Mouse (Mus musculus) induced T-regulatory cell, adult 2 months (primary cell): ENCODE data around the gene Slc25a24.
A peak's percentile ranks its signal among the peaks of the same experiment; 100 is the strongest.

Experiments
- DNase-seq: peaks from one replicate; pipeline ENCODE4 v3.0.0-alpha.2; 2012; ENCODE audit warnings: low read depth

Gene Slc25a24

DNA sequence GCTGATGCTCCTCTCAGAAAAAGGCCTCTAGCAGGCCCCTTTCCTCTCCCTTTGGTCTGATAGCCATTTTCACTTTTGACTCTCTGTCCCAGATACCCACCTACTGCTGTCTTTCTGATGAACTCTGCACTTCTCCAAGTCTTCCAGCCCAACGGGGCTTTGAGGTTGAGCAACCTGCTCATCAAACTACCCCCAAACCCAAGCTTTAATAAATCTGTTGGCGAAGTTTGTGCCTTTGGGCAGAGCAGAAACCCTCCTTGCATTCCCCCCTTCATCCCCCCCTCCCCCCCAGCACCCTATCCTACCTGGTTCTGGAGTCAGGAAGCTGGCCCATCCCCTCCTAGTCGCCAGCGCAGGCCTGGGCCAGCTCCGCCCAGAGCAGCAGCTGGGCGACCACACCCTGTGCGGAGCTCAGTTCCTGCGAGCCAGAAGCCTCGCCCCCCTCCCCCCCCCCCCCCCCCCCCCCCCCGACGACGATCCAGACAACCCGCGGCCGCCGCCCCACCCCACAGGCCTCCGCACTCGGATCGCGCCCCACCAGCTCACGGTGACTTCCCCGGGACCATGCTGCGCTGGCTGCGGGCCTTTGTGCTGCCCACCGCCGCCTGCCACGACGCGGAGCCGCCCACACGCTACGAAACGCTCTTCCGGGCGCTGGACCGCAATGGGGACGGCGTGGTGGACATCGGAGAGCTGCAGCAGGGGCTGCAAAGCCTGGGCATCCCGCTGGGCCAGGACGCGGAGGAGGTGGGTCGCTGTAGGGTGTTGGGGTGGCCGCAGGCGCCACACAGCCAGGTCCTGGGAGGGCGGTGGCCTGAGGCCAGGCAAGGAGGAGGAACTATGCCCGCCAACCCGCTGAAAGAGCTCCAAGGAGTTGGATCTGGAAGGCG, at the start of gene Slc25a24:
Gene Slc25a24, plus strand, starts transcription at position 509 of the 890 bp plus-strand sequence.
- DNase-seq = peak; percentile 63

DNA sequence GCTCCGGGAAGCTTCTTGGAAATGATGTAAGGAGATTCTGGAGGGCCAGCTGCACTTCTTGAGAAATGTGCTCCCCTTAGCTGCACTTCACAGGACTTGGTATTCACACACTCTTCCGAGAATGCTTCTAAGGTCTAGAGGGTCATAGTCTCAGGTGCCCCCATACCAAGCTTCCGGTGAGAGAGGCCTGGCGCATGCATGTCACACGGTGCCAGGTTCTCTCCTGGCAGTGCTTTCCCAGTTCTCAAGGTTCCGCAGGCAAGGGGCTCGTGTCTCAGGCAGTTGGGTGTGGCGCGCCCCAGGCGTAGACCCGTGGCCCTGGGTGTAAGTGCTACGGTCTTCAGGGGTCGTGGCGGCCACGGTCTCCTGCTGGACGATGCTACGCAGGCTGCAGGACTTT, 42.8 kb upstream of the Slc25a24 start, which contains the start of gene Slc25a54:
Gene Slc25a54, plus strand, starts transcription at position 301 of the 400 bp plus-strand sequence.
- no peak for DNase-seq

DNA sequence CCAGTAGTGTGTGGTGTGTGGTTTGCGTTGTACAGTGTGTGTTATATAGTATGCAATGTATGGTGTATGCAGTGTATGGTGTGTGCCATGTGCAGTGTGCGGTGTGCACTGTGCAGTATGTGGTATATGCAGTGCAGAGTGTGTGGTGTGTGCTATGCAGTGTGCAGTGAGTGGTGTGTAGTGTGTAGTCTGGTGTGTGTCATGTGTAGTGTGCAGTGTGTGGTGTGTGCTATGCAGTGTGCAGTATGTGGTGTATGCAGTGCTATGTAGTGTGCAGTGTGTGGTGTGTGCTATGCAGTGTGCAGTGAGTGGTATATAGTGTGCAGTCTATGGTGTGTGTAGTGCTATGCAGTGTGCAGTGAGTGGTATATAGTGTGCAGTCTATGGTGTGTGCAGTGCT, 38.5 kb upstream of the Slc25a24 start:
- no peak for DNase-seq

DNA sequence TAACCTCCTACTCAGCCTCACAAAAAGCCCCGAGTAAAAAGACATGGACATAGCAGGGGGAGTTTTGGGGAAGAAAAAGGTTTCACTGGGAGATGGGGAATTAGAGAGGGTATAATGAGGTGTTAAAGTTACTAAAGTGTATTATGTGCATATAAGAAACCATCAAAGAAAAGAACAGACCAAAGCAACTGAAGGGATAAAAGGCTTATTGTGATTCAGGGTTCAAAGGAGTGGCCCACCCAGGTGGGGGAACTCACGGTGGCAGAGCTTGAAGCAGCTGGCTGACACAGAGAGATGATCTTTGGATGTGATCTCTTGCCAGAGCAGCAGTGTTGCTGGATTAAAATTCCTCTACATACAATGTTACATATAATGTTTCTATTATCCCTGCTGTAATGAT, 34.5 kb upstream of the Slc25a24 start:
- no peak for DNase-seq

DNA sequence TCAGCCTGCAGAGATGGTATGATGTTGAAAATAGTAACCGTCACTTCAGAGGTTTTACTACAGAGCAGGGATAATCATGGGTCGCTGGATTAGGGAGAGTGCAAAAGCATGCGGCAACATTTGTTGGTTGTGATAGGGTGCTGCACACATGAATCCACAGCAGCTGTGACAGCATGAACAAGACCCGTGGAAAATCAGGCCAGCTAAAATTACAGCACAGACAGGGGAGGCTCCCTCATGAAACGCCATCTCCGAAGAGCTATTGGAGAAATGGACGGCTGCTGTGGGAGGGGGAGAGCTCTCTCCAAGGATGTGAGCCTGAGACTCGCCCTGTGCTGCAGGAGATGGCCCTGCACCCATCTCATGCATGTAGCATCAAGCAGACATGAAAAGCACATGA, 18.2 kb upstream of the Slc25a24 start:
- no peak for DNase-seq

DNA sequence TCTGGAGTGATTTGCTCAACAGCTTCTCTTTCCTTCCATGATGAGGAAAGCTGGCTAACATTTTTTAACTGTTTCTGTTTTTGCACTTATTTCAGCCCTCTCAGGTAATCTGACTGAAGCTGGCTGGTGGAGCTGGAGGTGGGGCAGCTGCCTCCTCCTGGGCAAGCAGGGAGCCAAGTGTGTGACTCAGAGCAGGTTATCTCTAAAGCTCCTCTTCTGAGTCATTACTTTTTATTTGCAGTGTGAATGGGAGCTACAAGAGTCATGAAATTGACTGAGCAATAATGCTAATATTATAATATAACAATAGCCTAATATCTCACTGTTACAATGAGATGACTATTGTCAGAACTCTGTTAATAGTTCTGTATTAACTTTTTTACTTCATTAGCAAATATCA, 5.8 kb upstream of the Slc25a24 start:
- DNase-seq = no peak

DNA sequence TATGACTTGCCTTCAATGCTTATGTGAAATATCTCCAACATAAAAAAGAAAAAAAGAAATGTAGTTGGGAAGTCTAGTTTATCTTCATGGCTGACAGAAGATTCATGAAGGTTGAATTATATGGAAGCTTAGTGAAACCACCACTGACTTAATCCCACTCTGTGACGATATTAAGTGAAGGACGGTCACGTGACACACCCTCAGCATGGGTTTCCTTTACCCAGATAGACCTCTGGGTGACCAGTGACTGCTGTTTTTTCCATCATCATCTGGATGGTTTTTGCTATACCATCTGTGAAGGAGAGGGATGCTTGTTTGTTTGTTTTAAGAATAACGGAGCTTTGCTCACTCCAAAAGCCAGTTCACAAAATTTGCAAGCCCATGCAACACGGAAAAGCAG, 3.4 kb upstream of the Slc25a24 start:
- no peak for DNase-seq

DNA sequence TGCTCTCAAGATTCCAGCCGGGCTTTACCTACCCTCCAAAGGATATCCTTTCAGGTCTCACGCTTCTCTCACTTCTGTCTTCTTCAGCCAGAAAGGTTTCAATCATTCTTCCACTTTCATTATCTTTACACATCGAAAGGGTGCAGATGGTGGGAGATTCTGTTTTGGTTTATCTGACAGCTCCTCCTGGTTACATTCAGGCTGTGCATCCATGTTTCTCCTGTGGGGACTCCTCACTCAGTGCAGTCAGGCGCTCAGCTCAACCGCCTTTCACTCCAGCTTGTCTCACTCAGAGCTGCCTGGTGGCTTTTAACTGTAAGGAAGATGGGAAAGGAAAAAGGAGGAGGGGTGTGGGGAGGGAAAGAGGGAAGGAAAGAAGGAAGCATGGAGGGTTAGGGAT, 3.0 kb upstream of the Slc25a24 start:
- DNase-seq = no peak

DNA sequence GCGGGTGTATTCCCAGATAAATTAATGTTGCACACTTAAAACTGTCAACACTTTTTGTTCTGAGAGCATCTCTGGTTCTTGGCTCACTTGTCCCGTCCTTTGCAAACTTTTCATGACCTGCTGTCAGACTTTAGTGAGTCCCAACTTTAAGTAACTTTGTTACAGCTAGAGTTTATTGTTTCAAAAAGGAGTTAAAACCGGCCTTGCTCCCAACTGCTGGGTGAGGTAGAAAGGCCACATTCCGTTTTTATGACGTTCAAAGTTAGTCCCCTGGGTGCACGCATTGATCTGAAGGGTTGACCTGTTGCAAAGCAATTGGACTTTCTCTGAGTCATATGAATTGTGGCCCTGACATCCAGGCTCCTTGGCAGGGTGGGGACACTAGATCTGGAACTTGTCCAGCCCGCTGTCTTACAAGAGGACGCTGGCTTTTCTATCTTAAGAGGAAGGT, 607 bp downstream of the Slc25a24 start:
- peak; percentile 30 for DNase-seq

DNA sequence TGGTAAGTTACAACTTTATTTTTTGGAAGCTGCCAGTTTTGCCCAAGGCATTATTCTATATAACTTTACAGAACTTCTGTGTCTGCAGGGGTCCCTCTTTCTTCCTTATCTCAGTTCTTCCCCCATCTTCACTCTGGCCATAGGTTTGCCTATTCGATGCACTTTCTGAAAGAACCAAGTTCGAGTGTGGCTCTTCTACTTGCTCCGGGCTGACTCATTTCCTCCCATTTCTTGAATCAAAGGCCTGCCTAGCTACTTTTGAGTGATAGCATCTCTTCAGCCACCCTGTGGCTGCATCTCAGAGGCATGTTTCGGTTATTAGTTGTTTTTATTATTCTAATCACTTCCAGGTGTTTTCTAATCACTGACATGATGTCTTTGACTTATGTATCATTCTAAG, 1.1 kb downstream of the Slc25a24 start:
- DNase-seq = peak; percentile 49

DNA sequence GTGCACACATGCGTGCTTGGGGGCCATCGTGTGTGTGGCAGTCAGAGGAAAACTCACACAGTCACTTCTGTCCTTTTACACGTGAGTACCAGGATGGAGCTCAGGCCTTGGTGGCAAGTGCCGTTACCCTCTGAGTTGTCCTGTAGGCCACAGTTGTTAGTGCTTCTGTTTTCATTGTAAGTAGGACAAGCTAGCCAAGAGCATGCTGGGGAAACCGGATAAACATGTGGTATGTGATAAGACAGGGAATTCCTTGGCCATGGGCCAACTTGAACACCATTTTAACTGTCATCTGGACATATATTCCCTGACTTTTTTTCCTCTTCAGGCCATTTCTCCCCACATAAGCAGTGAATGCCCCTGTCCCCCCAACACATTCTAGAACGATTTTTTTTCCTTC, 2.6 kb downstream of the Slc25a24 start:
- DNase-seq = no peak

DNA sequence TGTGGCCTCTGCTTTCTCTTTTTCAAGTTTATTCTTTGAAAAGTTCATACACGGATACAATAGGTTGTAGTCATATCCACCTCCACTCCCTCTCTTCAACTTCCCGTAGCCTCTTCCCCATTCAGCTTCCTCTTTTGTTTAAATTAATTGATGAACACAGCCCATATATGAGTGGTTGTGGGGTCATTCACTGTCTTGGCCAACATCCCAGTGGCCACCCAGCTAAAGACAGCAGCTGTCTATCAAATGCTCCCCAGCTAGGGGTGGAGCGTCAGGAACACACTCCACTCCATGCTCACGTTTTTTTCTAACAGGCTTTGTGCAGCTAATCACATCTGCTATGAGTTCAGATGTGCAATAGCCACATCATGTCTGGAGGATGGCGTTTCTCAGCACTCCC, 6.8 kb downstream of the Slc25a24 start:
- DNase-seq = no peak

DNA sequence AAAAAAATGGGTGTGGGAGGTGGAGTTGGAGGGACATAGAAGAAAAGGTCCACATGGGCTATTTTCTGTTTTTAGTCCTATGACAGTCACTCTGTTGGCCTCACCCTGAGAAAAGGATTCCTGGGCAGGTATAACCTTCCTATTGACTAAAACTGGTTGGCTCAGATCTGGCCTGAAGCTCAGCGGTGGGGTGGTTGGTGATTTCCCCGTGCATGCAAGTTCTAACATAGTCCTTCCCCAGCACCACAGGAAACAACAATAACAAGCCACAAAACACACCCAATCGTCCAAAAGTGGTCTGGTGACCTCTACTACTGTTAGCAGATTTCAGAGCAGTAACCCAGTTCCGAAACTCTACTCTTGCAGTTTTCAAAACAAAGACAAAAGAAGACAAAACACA, 10.0 kb downstream of the Slc25a24 start:
- DNase-seq = peak; percentile 9

DNA sequence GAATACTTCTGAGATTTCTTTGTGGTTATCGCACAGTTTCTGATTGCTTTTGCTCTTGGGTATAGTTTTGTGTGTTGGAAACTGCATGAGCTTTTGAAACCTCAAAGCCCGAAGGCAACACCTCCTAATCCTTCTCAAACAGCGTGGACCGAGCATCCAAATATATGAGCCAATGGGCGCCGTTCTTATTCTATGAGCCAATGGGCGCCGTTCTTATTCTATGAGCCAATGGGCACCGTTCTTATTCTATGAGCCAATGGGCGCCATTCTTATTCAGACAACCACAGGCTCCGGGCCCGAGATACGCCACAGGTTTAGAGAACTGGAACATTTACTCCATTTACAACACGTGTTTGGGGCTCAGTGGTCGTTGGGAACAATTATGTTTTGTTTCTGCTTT, 11.1 kb downstream of the Slc25a24 start:
- no peak for DNase-seq

DNA sequence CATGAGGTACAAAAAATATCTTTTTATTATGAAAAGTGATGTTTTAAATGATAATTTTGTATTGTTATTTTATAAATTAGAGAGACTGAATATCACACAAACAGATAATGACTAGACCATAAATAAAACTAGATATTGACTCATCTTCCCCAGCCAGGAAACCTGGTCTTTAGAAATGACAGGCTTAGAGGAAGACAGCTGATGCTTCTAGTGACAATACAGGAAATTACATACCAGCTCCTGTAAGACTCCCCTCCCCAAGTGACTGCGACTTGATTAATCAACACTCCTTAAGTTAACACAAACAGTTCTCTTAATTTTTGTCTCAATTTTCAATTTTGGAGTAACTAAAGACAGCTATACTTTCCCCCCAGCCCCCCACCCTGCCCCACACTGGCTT, 12.4 kb downstream of the Slc25a24 start:
- DNase-seq = no peak

DNA sequence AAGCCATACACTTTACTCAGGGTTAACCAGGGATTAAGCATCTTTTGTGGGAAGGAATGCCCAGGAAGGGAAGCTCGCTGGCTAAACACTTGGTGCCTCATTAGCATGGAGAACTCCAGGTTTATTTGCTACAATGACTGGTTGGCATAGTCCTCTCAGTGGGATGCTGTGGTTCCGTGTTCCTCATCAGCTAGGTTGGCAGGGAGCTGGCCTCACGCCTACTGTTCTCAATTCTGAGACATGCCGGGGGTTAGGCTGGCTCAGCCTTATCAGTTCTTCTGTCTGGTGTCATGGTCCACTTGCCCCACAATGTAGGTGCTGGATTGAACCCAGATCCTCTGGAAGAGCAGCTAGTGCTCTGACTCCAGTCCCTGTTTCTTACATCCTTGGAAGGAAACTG, 29.6 kb downstream of the Slc25a24 start:
- DNase-seq = no peak

DNA sequence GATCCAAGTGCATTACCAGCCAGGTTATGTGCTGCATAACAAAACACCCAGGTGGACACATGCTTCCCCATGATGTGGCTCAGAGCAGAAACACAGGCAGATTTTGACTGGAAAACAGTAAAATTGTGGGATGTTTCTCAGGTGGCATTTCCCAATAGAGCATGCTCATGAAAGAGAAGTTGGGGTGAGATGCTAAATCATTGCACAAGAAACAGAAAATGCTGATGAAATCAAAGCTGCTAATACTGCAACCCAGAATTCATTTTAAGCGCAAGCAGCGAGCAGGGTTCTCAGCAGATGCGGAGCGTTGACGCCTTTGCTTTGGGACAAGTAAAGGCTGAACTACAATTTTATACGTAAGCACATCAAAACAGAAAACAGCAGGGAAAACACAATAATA, 30.5 kb downstream of the Slc25a24 start:
- DNase-seq = no peak

DNA sequence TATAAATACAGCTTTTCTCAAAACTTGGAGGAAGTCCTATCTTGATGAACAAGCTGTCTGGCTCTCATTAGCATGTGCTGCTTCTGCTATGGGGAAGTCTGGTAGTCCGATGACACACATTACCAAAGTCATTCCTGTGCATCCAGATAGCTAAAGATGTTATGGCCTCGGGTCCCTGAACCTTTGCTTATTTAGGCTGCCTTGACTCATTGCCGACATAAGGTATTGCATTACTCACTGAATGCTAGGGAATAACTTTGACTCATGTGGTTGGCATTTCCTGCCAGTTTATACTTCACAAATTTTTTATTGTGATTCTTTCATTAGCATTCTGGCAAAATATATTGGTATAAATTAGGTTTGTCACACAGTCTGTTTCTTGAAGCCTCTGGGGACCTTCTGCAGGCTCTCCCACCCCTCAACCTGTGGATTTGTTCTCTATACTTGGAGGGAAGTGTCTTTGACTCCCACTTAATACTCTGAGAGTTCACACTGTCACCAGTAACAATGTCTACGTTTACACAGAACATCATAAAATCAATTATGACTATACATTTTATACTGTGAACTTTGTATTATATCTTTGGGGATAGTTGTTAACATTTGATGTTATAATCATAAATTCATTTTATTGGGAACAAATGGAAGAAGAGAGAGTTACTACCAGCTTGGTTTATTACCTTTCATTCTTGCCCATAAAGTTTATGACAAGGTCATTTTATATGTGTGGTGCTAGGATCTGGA, 33.1 kb downstream of the Slc25a24 start:
- DNase-seq = no peak

DNA sequence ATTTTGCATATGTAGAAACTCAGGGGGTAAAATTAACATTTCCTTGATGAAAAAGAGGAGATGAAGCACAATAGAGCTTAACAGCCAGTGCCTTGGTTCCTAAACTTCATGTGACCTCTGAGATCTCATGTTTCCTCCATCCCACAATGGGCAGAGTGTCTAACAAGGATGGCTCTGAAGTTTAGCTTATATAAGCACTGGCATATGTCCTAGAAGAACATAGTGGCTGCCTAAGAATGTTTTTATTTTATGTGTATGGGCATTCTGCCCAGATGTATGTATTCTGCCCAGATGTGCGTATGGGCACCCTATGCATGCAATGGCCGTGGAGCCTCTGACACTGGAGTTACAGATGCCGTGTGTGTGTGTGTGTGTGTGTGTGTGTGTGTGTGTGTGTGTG, 34.5 kb downstream of the Slc25a24 start:
- no peak for DNase-seq

DNA sequence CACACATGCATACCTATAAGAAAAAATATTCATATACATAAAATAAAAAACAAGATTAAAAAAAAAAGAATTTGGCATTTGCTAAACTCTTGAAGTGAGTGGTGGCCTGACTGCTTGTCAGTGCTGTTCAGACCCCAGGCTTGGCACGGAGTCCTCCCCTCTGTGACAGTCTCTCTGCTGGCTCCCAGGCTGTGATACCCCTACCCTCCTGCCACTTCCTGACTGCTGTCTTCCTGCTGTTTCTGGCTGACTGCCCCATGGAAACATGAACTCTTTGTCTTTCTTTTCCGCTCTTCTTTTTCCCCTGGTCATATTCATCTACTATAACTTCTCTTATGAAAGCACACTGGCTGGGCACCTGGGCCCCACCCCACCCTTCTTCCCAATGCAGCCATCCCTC, 41.1 kb downstream of the Slc25a24 start:
- no peak for DNase-seq

DNA sequence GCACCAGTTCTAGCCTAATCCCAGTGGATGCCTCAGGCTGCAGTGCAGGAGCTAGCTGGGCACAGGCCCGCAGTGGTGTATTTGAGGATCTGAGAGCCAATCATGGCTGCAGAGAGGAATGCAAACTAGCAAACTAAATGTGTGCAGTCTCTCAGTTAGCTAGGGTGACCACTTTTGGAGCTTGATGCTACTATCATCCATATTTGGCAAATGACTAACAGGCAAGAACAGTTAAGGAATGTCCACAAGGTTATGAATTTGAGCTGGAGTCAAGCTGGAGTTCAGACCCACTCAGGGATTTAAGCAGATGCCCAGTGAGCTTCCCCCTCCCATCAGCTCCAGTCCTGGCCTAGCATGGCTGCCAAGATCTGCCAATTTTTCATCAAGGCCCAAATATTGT, 41.7 kb downstream of the Slc25a24 start:
- DNase-seq = no peak

DNA sequence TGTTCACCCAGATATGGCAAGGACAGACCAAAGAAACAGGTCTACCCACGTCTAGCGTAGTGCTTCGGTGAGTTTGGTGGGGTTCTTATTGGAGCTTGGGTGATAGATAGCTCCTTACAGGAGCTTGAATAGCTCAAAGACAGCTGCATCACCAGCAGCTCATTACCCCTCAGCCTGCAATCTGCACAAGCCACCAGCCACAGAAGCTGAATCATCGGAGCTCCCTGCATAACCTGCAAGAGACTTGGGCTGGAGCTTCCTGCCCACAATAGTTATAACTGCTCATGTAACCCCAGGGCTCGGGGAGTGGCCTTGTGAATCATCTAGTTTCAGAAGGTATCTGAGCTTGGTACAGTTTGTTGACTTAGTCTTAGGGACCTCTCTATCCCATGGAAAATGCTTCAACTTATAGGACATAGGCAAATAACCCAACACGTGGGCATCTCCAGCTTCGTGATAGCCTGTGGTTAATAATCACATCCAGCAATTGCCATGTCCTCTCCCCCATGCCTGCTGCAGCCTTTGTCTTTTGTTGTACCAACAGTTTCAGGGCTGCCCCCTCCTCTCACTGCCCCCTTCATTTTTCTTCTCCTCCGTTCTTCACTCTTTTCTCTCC, 42.4 kb downstream of the Slc25a24 start:
- peak; percentile 43 for DNase-seq

DNA sequence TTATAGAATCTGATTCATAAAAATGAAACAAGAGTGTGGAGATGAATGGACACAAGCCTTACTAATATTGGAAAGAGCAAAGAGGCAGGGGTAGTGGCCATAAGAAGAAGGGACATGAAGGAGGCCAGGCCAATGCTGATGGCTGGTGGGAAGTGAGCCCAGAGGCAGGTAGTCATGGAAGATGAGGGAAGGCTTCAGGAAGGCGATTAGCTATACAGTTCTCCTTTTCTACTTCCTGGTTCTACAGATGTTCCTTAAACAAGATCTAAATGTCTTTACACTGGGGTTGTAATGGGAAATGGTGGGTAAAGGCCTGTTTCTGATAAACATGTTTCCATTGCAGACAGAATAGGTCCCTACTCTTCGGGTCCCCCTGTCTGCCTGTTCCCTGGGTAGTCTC, 46.2 kb downstream of the Slc25a24 start:
- DNase-seq = no peak
